Mouse (Mus musculus) myocyte (in vitro differentiated cells): ENCODE measurements around the gene Irx3. TPM values are rescaled to one million over a fixed set of nuclear protein-coding genes. Genes with fewer than 3 reads are reported as not detected.

Source experiments
- H3K27me3 ChIP-seq: one replicate; pipeline ENCODE4 v1.6.1; 2011; ENCODE audit not compliant: control insufficient read depth, insufficient read depth, insufficient read length
- H3K36me3 ChIP-seq: one replicate; pipeline ENCODE4 v1.6.1; 2011; ENCODE audit not compliant: control insufficient read depth, insufficient read depth
- H3K4me2 ChIP-seq: one replicate; pipeline ENCODE4 v1.6.1; 2011; ENCODE audit warnings: low read depth, control low read depth
- H3K4me3 ChIP-seq: one replicate; pipeline ENCODE4 v1.5.1; 2011; ENCODE audit warnings: mild to moderate bottlenecking, control low read depth, moderate library complexity
- H3K79me2 ChIP-seq: one replicate; pipeline ENCODE4 v1.6.1; 2011; ENCODE audit not compliant: control insufficient read depth, insufficient read depth
- H3ac ChIP-seq: one replicate; pipeline ENCODE4 v1.6.1; 2011; ENCODE audit not compliant: control insufficient read depth, insufficient read length
- CEBPB ChIP-seq: IDR thresholded peaks from 2 replicates; pipeline ENCODE4 v1.6.1; 2011; ENCODE audit warnings: mild to moderate bottlenecking, moderate library complexity; ENCODE audit not compliant: poor library complexity, insufficient read depth, severe bottlenecking
- E2F4 ChIP-seq: IDR thresholded peaks from one replicate; pipeline ENCODE4 v1.6.1; 2011; ENCODE audit warnings: mild to moderate bottlenecking, control low read depth, moderate library complexity; ENCODE audit not compliant: insufficient read depth
- POLR2A ChIP-seq: IDR thresholded peaks from one replicate; pipeline ENCODE4 v1.6.1; 2011; ENCODE audit warnings: low read depth, mild to moderate bottlenecking, control low read depth, moderate library complexity; ENCODE audit not compliant: insufficient read length
- REST ChIP-seq: IDR thresholded peaks from one replicate; pipeline ENCODE4 v1.6.1; 2011; ENCODE audit warnings: mild to moderate bottlenecking, control low read depth, moderate library complexity; ENCODE audit not compliant: insufficient read depth, insufficient read length
- SRF ChIP-seq: IDR thresholded peaks from one replicate; pipeline ENCODE4 v1.6.1; 2011; ENCODE audit warnings: low read depth; ENCODE audit not compliant: control insufficient read depth, insufficient read length
- TCF3 ChIP-seq: IDR thresholded peaks from one replicate; pipeline ENCODE4 v1.6.1; 2011; ENCODE audit warnings: low read depth, control low read depth; ENCODE audit not compliant: insufficient read length
- polyA plus RNA-seq: library from polyadenylated mRNA; unstranded; fragments of >200 nt; fragmentation: generic; extraction: Trizol; gene quantifications from one replicate; pipeline ENCODE4 v1.2.1, GENCODE M21; 2012; ENCODE audit warnings: missing spikeins

Irx3 gene
- polyA plus RNA-seq, 1 experiment, result 26.4 TPM

DNA sequence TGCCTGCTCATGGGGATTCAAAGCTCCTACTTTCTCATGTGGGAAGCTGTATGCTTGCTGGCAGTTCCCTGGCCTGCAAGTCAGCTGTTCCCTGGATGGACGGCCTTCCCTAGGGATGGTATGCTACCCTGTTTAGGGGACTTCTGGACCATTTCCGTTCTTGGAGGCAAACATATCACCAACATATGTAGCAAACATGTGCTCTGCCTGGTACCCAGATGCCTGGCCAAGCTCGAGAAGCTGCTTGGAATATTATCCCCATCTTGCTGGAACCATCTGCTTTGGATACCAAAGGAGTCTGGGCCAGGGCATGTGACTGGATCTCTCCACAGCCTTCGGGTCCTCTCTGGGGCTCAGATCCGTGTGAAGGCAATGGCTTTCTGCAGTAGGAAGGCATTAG lies 52.5 kb downstream of the Irx3 start:
- no peaks in the 10 kb centered on the region for H3K36me3 ChIP-seq

More for the DNA sequence above, 52.5 kb downstream of the Irx3 start:
- Histone ChIP-seq H3K79me2 (no peaks in the 10 kb centered on the region), H3K4me3 (no peak overlapping the region), H3K27me3 (no peaks in the 10 kb centered on the region), H3K4me2 (no peak overlapping the region), H3ac (no peak overlapping the region)
- TF ChIP-seq REST (no peak), TCF3 (no peak), E2F4 (no peak), POLR2A (no peak), SRF (no peak), CEBPB (no peak)
